Mouse (Mus musculus) stomach, postnatal 0 days (tissue): ENCODE results near the gene Araf. TPM values are rescaled to one million over a fixed set of nuclear protein-coding genes. Genes with fewer than 3 reads are reported as not detected.
A peak's percentile ranks its signal among the peaks of the same experiment; 100 is the strongest.

ENCODE experiments used
- ATAC-seq: fragments of 200-750 bp; cut with Nextera tagmentation; 2 replicates; pipeline ENCODE4 v1.8.0; 2017; ENCODE audit not compliant: low FRiP score, low TSS enrichment
- DNase-seq: peaks from one replicate; pipeline ENCODE4 v3.0.0-alpha.2; 2016; ENCODE audit warnings: low spot score
- H3K27ac ChIP-seq: fragments of 300-500 bp; sonication (generic); replicated peaks from 2 replicates; pipeline ENCODE4 v1.5.1; 2014; ENCODE audit warnings: mild to moderate bottlenecking, control low read depth
- H3K27me3 ChIP-seq: fragments of 300-500 bp; sonication (generic); 2 replicates; pipeline ENCODE4 v1.6.1; 2014; ENCODE audit warnings: low read length; ENCODE audit not compliant: control insufficient read depth, insufficient read depth
- H3K36me3 ChIP-seq: fragments of 300-500 bp; sonication (generic); 2 replicates; pipeline ENCODE4 v1.6.1; 2014; ENCODE audit warnings: low read length, mixed read lengths; ENCODE audit not compliant: control insufficient read depth, insufficient read depth
- H3K4me1 ChIP-seq: fragments of 300-500 bp; sonication (generic); replicated peaks from 2 replicates; pipeline ENCODE4 v1.6.1; 2014; ENCODE audit warnings: antibody characterized with exemption; ENCODE audit not compliant: control insufficient read depth, insufficient read depth
- H3K4me2 ChIP-seq: fragments of 300-500 bp; sonication (generic); replicated peaks from 2 replicates; pipeline ENCODE4 v1.6.1; 2014; ENCODE audit warnings: low read depth, mild to moderate bottlenecking, control low read depth, moderate library complexity
- H3K4me3 ChIP-seq: fragments of 300-500 bp; sonication (generic); 2 replicates; pipeline ENCODE4 v1.5.1; 2014; ENCODE audit warnings: low read depth, low read length, control low read depth
- H3K9ac ChIP-seq: fragments of 300-500 bp; sonication (generic); 2 replicates; pipeline ENCODE4 v1.6.1; 2014; ENCODE audit warnings: mild to moderate bottlenecking, low read length, control low read depth, mixed read lengths
- H3K9me3 ChIP-seq: fragments of 300-500 bp; sonication (generic); 2 replicates; pipeline ENCODE4 v1.6.1; 2016; ENCODE audit warnings: low read length; ENCODE audit not compliant: control insufficient read depth
- CTCF ChIP-seq: IDR thresholded peaks from 2 replicates; pipeline ENCODE4 v1.5.1; 2016; ENCODE audit warnings: antibody characterized with exemption, low read depth, mild to moderate bottlenecking, moderate library complexity
- EP300 ChIP-seq: optimal IDR thresholded peaks from 2 replicates; pipeline ENCODE3; 2016; ENCODE audit warnings: antibody characterized with exemption
- WGBS: fragments of 180-500 bp; shearing (Covaris S2); extraction: QIAGEN DNeasy Blood & Tissue Kit; methylation state at CpG from one replicate; pipeline ENCODE4 v1.1.7; 2014; 5-methylcytosine and 5-hydroxymethylcytosine counted together
- polyA plus RNA-seq: library from polyadenylated mRNA; unstranded; fragments of >200 nt; fragmentation: Nextera tagmentation; extraction: Ambion mirVana; gene quantifications from 2 replicates; pipeline ENCODE4 v1.2.1, GENCODE M21; 2015

The Araf gene
- polyA plus RNA-seq, 1 experiment from 2014 or later: 55.4 TPM

DNA sequence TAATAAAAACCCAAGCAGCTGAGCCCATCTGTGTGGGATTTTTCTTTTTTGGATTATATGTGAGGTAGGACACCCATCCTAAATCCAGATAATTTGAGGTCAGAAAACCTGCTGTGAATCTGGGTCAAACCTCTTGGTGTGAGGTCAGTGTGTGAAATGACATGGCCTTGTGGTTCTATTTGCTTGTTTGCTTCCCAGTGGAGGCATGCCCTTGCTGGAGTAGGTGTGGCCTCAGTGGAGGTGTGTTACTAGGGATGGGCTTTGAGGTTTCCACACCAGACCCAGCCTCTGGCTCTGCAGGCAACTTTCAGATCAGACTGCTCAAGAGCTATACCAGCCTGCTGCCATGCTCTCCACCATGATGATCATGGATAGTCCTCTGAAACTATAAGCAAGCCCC lies 20.0 kb upstream of the Araf start:
- Histone ChIP-seq H3K36me3 (no peaks in the 10 kb centered on the region), H3K4me1 (no peaks in the 10 kb centered on the region), H3K27me3 (no peaks in the 10 kb centered on the region), H3K27ac (no peak overlapping the region), H3K4me2 (no peak overlapping the region), H3K9me3 (no peaks in the 10 kb centered on the region), H3K9ac (no peak overlapping the region), H3K4me3 (no peak overlapping the region)
- ATAC-seq: no peak
- DNase-seq: no peak
- TF ChIP-seq CTCF: no peak
- no peak for TF ChIP-seq EP300

- H3K4me1 ChIP-seq: no peaks in the 10 kb centered on the region
- TF ChIP-seq CTCF: no peak
- TF ChIP-seq EP300: no peak
These were observed 10.3 kb upstream of the Araf start for GRCm38 (mm10) chrX:20787309-20787708.

DNA sequence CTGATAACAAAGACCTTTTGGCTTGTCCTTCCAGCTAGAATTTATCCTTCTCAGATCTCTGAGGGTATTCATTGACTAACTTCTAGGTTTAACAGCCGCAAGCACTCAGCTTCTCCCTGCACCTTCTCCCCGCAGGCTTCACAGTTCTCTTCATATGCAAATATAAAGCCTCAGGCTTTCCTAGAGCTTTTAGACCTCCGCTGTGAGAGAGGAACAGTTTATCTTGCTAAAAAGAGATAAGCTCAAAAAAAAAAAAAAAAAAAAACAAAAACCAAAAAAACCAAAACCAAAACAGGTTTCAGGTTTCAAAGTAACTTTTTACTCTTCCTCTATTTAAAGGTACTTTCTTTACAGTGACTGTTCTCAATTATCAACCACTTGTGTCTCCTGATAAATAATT lies 5.2 kb upstream of the Araf start:
- Histone ChIP-seq H3K4me3 (no peak overlapping the region), H3K27me3 (no peaks in the 10 kb centered on the region), H3K4me2 (no peak overlapping the region), H3K36me3 (no peaks in the 10 kb centered on the region), H3K9ac (no peak overlapping the region), H3K27ac (no peak overlapping the region), H3K9me3 (no peaks in the 10 kb centered on the region), H3K4me1 (no peaks in the 10 kb centered on the region)
- ATAC-seq (no peak), DNase-seq (no peak)
- 35% methylated on average over 3 of the region's 3 CpGs for WGBS
- TF ChIP-seq EP300: no peak
- TF ChIP-seq CTCF: no peak

More at GRCm38 (mm10) chrX:20787309-20787708, 10.3 kb upstream of the Araf start:
- DNase-seq (no peak), ATAC-seq (no peak)
- Histone ChIP-seq H3K9me3 (no peaks in the 10 kb centered on the region), H3K9ac (no peak overlapping the region), H3K27me3 (no peaks in the 10 kb centered on the region), H3K4me3 (no peak overlapping the region), H3K4me2 (no peak overlapping the region), H3K27ac (no peak overlapping the region), H3K36me3 (no peaks in the 10 kb centered on the region)
- WGBS: 64% methylated on average over 2 of the region's 2 CpGs

DNA sequence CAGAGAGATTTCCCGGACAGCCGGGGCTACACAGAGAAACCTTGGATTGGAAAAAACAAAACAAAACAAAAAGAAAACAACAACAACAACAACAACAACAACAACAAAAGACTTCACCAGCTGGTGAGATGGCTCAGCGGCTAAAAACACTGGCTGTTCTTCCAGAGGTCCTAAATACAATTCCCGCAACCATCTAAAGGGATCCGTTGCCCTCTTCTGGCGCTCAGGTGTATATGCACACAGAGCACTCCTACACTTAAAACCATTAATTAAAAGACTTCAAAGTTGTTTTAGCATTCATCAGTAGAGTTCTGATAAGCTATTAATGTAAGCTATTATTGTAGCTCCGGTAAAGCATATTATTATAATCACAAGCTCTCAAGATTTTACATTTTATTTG lies 4.4 kb upstream of the Araf start:
- Histone ChIP-seq H3K36me3 (no peaks in the 10 kb centered on the region), H3K4me2 (no peak overlapping the region), H3K27me3 (no peaks in the 10 kb centered on the region), H3K9ac (no peak overlapping the region), H3K4me3 (no peak overlapping the region), H3K9me3 (no peaks in the 10 kb centered on the region), H3K27ac (no peak overlapping the region), H3K4me1 (no peaks in the 10 kb centered on the region)
- TF ChIP-seq EP300 (no peak), CTCF (peak; percentile 50)
- 64% methylated on average over 7 of the region's 7 CpGs for WGBS
- no peak for ATAC-seq
- peak; percentile 14 for DNase-seq

- WGBS: 43% methylated on average over 5 of the region's 5 CpGs
- no peak overlapping the region for H3K4me3 ChIP-seq
- no peaks in the 10 kb centered on the region for H3K27me3 ChIP-seq
- H3K36me3 ChIP-seq: no peaks in the 10 kb centered on the region
- no peak for ATAC-seq
- H3K4me1 ChIP-seq: no peaks in the 10 kb centered on the region
- no peak for DNase-seq
- no peak overlapping the region for H3K27ac ChIP-seq
- H3K9me3 ChIP-seq: no peaks in the 10 kb centered on the region
- TF ChIP-seq CTCF: no peak
- TF ChIP-seq EP300: no peak
- no peak overlapping the region for H3K9ac ChIP-seq
- no peak overlapping the region for H3K4me2 ChIP-seq
These were observed 3.4 kb upstream of the Araf start for GRCm38 (mm10) chrX:20794229-20794628.

DNA sequence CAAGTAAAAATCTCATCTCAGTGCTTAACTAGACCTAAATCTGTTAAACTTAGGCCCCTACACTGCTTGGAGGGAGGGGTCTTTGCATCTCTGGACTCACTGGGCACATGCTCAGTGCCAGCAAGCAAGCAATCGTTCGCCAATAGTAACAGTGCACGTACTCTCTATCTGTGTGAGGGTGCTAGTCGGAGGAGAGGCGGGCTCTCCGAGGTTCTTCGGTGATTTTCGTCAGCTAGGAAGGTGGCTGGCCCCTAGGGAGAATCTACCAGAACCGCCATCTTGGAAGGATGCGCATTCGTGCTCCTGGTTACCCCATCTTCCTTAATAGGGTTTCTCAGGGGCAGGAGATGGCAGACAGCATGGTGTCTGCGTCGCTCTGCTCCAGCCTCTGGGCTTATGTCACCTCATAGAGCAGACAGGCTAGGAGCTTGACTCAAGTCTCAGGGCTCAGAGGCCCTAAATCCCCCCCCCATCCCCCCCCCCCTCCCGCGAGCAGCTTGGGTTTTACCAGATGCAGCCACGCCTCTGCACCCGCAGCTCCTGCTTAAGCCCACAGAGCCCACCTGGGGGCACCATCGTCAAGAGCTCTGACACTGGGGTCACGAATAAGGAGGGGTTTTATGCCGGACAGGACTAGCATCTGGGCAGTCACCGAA lies 655 bp downstream of the Araf start:
- peak; percentile 98 for ATAC-seq
- peak overlapping the region; percentile 81 for H3K27ac ChIP-seq
- H3K9me3 ChIP-seq: no peaks in the 10 kb centered on the region
- peak overlapping the region; percentile 49 for H3K4me2 ChIP-seq
- H3K9ac ChIP-seq: peak overlapping the region; percentile 63
- peak overlapping the region; percentile 37 for H3K4me3 ChIP-seq
- WGBS: 13% methylated on average over 19 of the region's 21 CpGs
- no peaks in the 10 kb centered on the region for H3K36me3 ChIP-seq
- H3K27me3 ChIP-seq: no peaks in the 10 kb centered on the region
- H3K4me1 ChIP-seq: no peaks in the 10 kb centered on the region
- peak; percentile 73 for DNase-seq
- TF ChIP-seq EP300 (no peak), CTCF (peak; percentile 25; the same call in 1 of the 2 replicates)
